Mouse (Mus musculus): Measurements from ENCODE around the gene Sdk2. TPM values are rescaled to one million over a fixed set of nuclear protein-coding genes. Genes with fewer than 3 reads are reported as not detected.
A peak's percentile ranks its signal among the peaks of the same experiment; 100 is the strongest.

Gene Sdk2
- polyA plus RNA-seq, 1 experiment from 2014 or later = 0.66 TPM

GRCm38 (mm10) chr11:113863408-113863807, 203.4 kb downstream of the Sdk2 start:
- no peaks in the 10 kb centered on the region for H3K9me3 ChIP-seq (ENCODE audit: control insufficient read depth)
- no peak overlapping the region for H3K4me2 ChIP-seq (replicated peaks; ENCODE audit: low read depth)
- H3K27me3 ChIP-seq (replicated peaks; ENCODE audit: control insufficient read depth, insufficient read depth, low read length) = no peaks in the 10 kb centered on the region
- no peaks in the 10 kb centered on the region for H3K36me3 ChIP-seq (ENCODE audit: control insufficient read depth, insufficient read depth)
- H3K4me1 ChIP-seq (replicated peaks; ENCODE audit: control insufficient read depth, insufficient read depth, low read length) = no peaks in the 10 kb centered on the region
- ATAC-seq = no peak
- no peak overlapping the region for H3K27ac ChIP-seq (ENCODE audit: low read depth, low read length)
- no peak overlapping the region for H3K9ac ChIP-seq (ENCODE audit: low read depth, low read length)
- 71% methylated on average over 5 of the region's 5 CpGs for WGBS
- H3K4me3 ChIP-seq (ENCODE audit: low read depth, low read length) = no peak overlapping the region
- peak; percentile 72 for TF ChIP-seq CTCF (IDR thresholded peaks at IDR 0.05; ENCODE audit: low read depth)

- H3K27ac ChIP-seq (ENCODE audit: low read depth, low read length) = no peak overlapping the region
- H3K9me3 ChIP-seq (ENCODE audit: control insufficient read depth) = no peaks in the 10 kb centered on the region
- TF ChIP-seq CTCF (IDR thresholded peaks at IDR 0.05; ENCODE audit: low read depth) = no peak
- H3K36me3 ChIP-seq (ENCODE audit: control insufficient read depth, insufficient read depth) = no peaks in the 10 kb centered on the region
- no peaks in the 10 kb centered on the region for H3K27me3 ChIP-seq (replicated peaks; ENCODE audit: control insufficient read depth, insufficient read depth, low read length)
- no peak overlapping the region for H3K9ac ChIP-seq (ENCODE audit: low read depth, low read length)
- no peak overlapping the region for H3K4me2 ChIP-seq (replicated peaks; ENCODE audit: low read depth)
- no peak overlapping the region for H3K4me3 ChIP-seq (ENCODE audit: low read depth, low read length)
- no peak for ATAC-seq
- H3K4me1 ChIP-seq (replicated peaks; ENCODE audit: control insufficient read depth, insufficient read depth, low read length) = no peaks in the 10 kb centered on the region
- WGBS = 82% methylated on average over 13 of the region's 13 CpGs
These were observed 211.2 kb downstream of the Sdk2 start for GRCm38 (mm10) chr11:113855661-113856060.

DNA sequence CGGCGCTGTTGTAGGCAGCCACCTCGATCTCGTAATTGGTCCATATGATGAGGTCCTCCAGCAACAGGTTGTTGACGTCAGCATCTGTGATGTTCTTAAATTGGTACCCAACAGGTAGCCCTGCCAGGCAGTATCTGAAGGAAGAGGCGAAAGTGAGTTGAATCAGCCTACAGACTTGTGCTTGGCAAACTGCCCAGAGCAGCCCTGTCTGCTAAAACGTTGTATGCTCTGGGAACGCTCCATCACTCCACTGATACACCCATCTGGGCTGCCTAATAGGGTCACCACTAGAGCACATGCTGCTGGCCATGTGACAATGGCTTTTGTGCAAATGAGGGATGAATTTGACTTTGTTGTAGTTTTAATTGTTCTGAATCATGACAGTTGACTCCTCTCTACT, 215.1 kb downstream of the Sdk2 start:
- no peak for ATAC-seq
- 73% methylated on average over 8 of the region's 8 CpGs for WGBS
- H3K9ac ChIP-seq (ENCODE audit: low read depth, low read length) = no peak overlapping the region
- no peaks in the 10 kb centered on the region for H3K4me1 ChIP-seq (replicated peaks; ENCODE audit: control insufficient read depth, insufficient read depth, low read length)
- no peak overlapping the region for H3K27ac ChIP-seq (ENCODE audit: low read depth, low read length)
- no peaks in the 10 kb centered on the region for H3K27me3 ChIP-seq (replicated peaks; ENCODE audit: control insufficient read depth, insufficient read depth, low read length)
- TF ChIP-seq CTCF (IDR thresholded peaks at IDR 0.05; ENCODE audit: low read depth) = no peak
- H3K4me3 ChIP-seq (ENCODE audit: low read depth, low read length) = no peak overlapping the region
- no peak overlapping the region for H3K4me2 ChIP-seq (replicated peaks; ENCODE audit: low read depth)
- H3K36me3 ChIP-seq (ENCODE audit: control insufficient read depth, insufficient read depth) = no peaks in the 10 kb centered on the region
- no peaks in the 10 kb centered on the region for H3K9me3 ChIP-seq (ENCODE audit: control insufficient read depth)

DNA sequence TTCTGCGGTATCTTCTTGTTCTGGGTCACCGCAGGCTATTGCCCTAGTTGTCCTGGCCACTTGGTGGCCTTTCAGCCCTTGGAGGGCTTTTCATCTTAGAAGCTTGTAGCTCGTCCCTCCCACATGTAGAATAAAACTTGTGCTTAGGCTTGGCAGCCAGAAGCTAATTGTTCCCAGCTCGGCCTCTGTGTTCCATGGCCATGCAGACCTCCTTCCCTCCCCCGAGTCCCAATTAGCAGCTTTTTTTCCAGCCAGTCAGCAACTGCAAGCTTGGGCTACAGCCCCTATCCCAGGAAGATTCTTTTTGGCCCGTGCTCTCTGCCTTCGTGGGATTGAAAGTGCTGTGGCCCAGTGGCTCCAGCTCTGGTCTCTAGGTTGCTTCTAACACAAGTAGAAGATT, 217.5 kb downstream of the Sdk2 start:
- Histone ChIP-seq H3K4me2 (replicated peaks; ENCODE audit: low read depth) (no peak overlapping the region), H3K4me3 (ENCODE audit: low read depth, low read length) (no peak overlapping the region), H3K27me3 (replicated peaks; ENCODE audit: control insufficient read depth, insufficient read depth, low read length) (no peaks in the 10 kb centered on the region), H3K9me3 (ENCODE audit: control insufficient read depth) (no peaks in the 10 kb centered on the region), H3K27ac (ENCODE audit: low read depth, low read length) (no peak overlapping the region), H3K4me1 (replicated peaks; ENCODE audit: control insufficient read depth, insufficient read depth, low read length) (no peaks in the 10 kb centered on the region), H3K9ac (ENCODE audit: low read depth, low read length) (no peak overlapping the region), H3K36me3 (ENCODE audit: control insufficient read depth, insufficient read depth) (no peaks in the 10 kb centered on the region)
- WGBS = 85% methylated on average over 7 of the region's 7 CpGs
- no peak for ATAC-seq
- no peak for TF ChIP-seq CTCF (IDR thresholded peaks at IDR 0.05; ENCODE audit: low read depth)

DNA sequence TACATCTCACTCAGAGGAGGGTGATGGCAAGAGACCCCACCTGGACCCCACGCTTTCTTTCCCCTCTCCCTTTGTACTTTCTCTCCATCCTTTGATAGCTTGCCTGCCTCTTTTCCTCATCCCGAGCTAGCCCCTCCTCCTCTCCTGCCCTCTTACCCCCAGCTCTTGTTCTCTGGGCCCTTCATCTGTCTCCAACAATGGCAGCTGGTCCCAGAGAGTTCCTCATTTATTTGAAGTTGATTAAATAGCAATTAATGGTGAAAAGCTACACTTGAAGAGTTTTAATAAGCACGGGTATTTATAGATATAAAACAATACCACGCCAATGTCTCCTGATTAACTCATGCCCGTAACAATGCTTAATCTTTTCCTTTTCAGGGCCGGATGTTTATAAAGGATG, 222.9 kb downstream of the Sdk2 start:
- Histone ChIP-seq H3K27ac (ENCODE audit: low read depth, low read length) (no peak overlapping the region), H3K9me3 (ENCODE audit: control insufficient read depth) (no peaks in the 10 kb centered on the region), H3K27me3 (replicated peaks; ENCODE audit: control insufficient read depth, insufficient read depth, low read length) (no peaks in the 10 kb centered on the region), H3K4me3 (ENCODE audit: low read depth, low read length) (no peak overlapping the region), H3K36me3 (ENCODE audit: control insufficient read depth, insufficient read depth) (no peaks in the 10 kb centered on the region), H3K9ac (ENCODE audit: low read depth, low read length) (no peak overlapping the region), H3K4me2 (replicated peaks; ENCODE audit: low read depth) (no peak overlapping the region), H3K4me1 (replicated peaks; ENCODE audit: control insufficient read depth, insufficient read depth, low read length) (no peaks in the 10 kb centered on the region)
- TF ChIP-seq CTCF (IDR thresholded peaks at IDR 0.05; ENCODE audit: low read depth) = no peak
- 80% methylated on average over 6 of the region's 6 CpGs for WGBS
- ATAC-seq = no peak

GRCm38 (mm10) chr11:113842879-113843278, 224.0 kb downstream of the Sdk2 start:
- no peak overlapping the region for H3K9ac ChIP-seq (ENCODE audit: low read depth, low read length)
- no peak for TF ChIP-seq CTCF (IDR thresholded peaks at IDR 0.05; ENCODE audit: low read depth)
- no peaks in the 10 kb centered on the region for H3K27me3 ChIP-seq (replicated peaks; ENCODE audit: control insufficient read depth, insufficient read depth, low read length)
- no peak overlapping the region for H3K4me3 ChIP-seq (ENCODE audit: low read depth, low read length)
- 90% methylated on average over 11 of the region's 11 CpGs for WGBS
- no peak overlapping the region for H3K27ac ChIP-seq (ENCODE audit: low read depth, low read length)
- no peaks in the 10 kb centered on the region for H3K9me3 ChIP-seq (ENCODE audit: control insufficient read depth)
- no peak overlapping the region for H3K4me2 ChIP-seq (replicated peaks; ENCODE audit: low read depth)
- H3K4me1 ChIP-seq (replicated peaks; ENCODE audit: control insufficient read depth, insufficient read depth, low read length) = no peaks in the 10 kb centered on the region
- no peak for ATAC-seq
- no peaks in the 10 kb centered on the region; the same call in 1 of the 2 replicates for H3K36me3 ChIP-seq (ENCODE audit: control insufficient read depth, insufficient read depth)

- no peak for TF ChIP-seq CTCF (IDR thresholded peaks at IDR 0.05; ENCODE audit: low read depth)
- Histone ChIP-seq H3K4me3 (ENCODE audit: low read depth, low read length) (no peak overlapping the region), H3K27ac (ENCODE audit: low read depth, low read length) (no peak overlapping the region), H3K9me3 (ENCODE audit: control insufficient read depth) (no peaks in the 10 kb centered on the region), H3K9ac (ENCODE audit: low read depth, low read length) (no peak overlapping the region), H3K4me1 (replicated peaks; ENCODE audit: control insufficient read depth, insufficient read depth, low read length) (no peaks in the 10 kb centered on the region), H3K27me3 (replicated peaks; ENCODE audit: control insufficient read depth, insufficient read depth, low read length) (no peaks in the 10 kb centered on the region), H3K36me3 (ENCODE audit: control insufficient read depth, insufficient read depth) (no peaks in the 10 kb centered on the region; the same call in 1 of the 2 replicates), H3K4me2 (replicated peaks; ENCODE audit: low read depth) (no peak overlapping the region)
- 84% methylated on average over 6 of the region's 6 CpGs for WGBS
- ATAC-seq = no peak
These were observed 235.2 kb downstream of the Sdk2 start for GRCm38 (mm10) chr11:113831608-113832007.
